Mouse (Mus musculus) spleen, adult 2 months (tissue): ENCODE results near the gene Cyp2d40.

Source experiments
- CTCF ChIP-seq: fragments of 200-500 bp; IDR thresholded peaks from 2 replicates; pipeline ENCODE4 v1.5.1; 2011; ENCODE audit warnings: mild to moderate bottlenecking, inconsistent platforms; ENCODE audit not compliant: insufficient read depth, insufficient read length, insufficient replicate concordance; ENCODE audit errors: extremely low read depth
- POLR2A ChIP-seq: fragments of 200-500 bp; IDR thresholded peaks from 2 replicates; pipeline ENCODE4 v1.6.1; 2011; ENCODE audit warnings: low read depth, low read length, inconsistent platforms

- TF ChIP-seq CTCF (no peak), POLR2A (no peak)
These were observed 15.8 kb downstream of the Cyp2d40 start for GRCm38 (mm10) chr15:82748141-82748540.
